Mouse (Mus musculus): ENCODE results near the gene Cd177.

DNA sequence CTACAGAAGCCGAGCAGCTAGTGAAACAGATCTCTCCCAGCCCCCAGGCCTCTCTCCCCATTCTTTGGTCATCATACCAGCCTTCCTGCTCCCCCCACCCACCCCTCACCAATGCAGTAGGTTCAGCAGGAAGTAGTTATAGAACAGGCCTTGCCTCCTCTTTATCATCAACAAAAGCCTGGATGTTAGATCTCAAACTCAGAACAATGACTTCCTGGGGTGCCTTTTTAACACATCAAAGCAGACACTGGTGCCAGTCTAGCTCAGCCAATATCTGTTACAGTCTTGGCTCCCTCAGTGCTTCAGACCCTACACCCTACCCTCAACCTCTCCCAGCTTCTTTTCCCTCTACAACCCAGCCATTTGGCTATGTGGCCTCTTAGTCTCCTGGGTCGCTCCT lies 48.9 kb upstream of the Cd177 start:
- TF ChIP-seq TAL1 (IDR thresholded peaks at IDR 0.05; ENCODE audit: low read length) (no peak), GATA1 (IDR thresholded peaks at IDR 0.05; ENCODE audit: low read length) (no peak)

Data from erythroblast, embryonic 14.5 days (primary cell).